Mouse (Mus musculus) ES-E14 (cell line): ENCODE measurements around the gene Mbd4. TPM values are rescaled to one million over a fixed set of nuclear protein-coding genes. Genes with fewer than 3 reads are reported as not detected.
"Not testable (repeated sequence)": the region's sequence is repeated elsewhere in the genome, so short reads cannot be mapped to it uniquely, and the experiment has no call there.

Experiments
- DNase-seq: peaks from one replicate; pipeline ENCODE4 v3.0.0-alpha.2; 2013; ENCODE audit warnings: low read depth, low spot score
- H3K27ac ChIP-seq: 2 replicates; pipeline ENCODE4 v1.5.1; 2012; ENCODE audit warnings: low read depth, mild to moderate bottlenecking, low read length, moderate library complexity, mixed read lengths; ENCODE audit not compliant: poor library complexity, insufficient read depth, severe bottlenecking
- H3K36me3 ChIP-seq: 2 replicates; pipeline ENCODE4 v1.6.1; 2012; ENCODE audit warnings: mild to moderate bottlenecking, low read length, moderate library complexity, mixed read lengths; ENCODE audit not compliant: control insufficient read depth, poor library complexity, insufficient read depth, severe bottlenecking
- H3K4me1 ChIP-seq, 2 experiments: fragments of 150-350 bp in 1 of 2; sonication (generic) in 1 of 2; 2 replicates each; pipeline ENCODE4 v1.6.1; 2012; ENCODE audit warnings: low read length in 2 of 2, mild to moderate bottlenecking in 1 of 2, mixed read lengths in 1 of 2; ENCODE audit not compliant: control insufficient read depth in 2 of 2, insufficient read depth in 2 of 2, poor library complexity in 1 of 2
- H3K4me3 ChIP-seq, 2 experiments: fragments of 150-350 bp in 1 of 2; sonication (generic) in 1 of 2; 2 replicates each; pipeline ENCODE4 v1.5.1; 2012; ENCODE audit warnings: low read length in 2 of 2, low read depth in 1 of 2, mild to moderate bottlenecking in 1 of 2, mixed read lengths in 1 of 2; ENCODE audit not compliant: insufficient read depth in 1 of 2, poor library complexity in 1 of 2, severe bottlenecking in 1 of 2
- H3K9ac ChIP-seq: 2 replicates; pipeline ENCODE4 v1.6.1; 2012; ENCODE audit warnings: low read depth, mild to moderate bottlenecking, low read length, mixed read lengths; ENCODE audit not compliant: poor library complexity, insufficient read depth, severe bottlenecking
- H3K9me3 ChIP-seq: fragments of 150-350 bp; sonication (generic); 2 replicates; pipeline ENCODE4 v1.6.1; 2012; ENCODE audit warnings: low read depth, mild to moderate bottlenecking, low read length; ENCODE audit not compliant: control insufficient read depth, insufficient read depth
- CHD2 ChIP-seq: IDR thresholded peaks from 2 replicates; pipeline ENCODE4 v1.6.1; 2014; ENCODE audit warnings: mild to moderate bottlenecking, low read depth, low read length, inconsistent platforms
- HCFC1 ChIP-seq: IDR thresholded peaks from 2 replicates; pipeline ENCODE4 v1.6.1; 2012; ENCODE audit warnings: low read length, inconsistent platforms, borderline replicate concordance; ENCODE audit not compliant: insufficient read depth
- MAFK ChIP-seq: IDR thresholded peaks from 2 replicates; pipeline ENCODE4 v1.6.1; 2014; ENCODE audit warnings: mild to moderate bottlenecking, low read depth, low read length, inconsistent platforms; ENCODE audit not compliant: insufficient read depth
- ZC3H11A ChIP-seq: IDR thresholded peaks from 2 replicates; pipeline ENCODE4 v1.6.1; 2012; ENCODE audit warnings: low read depth, mild to moderate bottlenecking, inconsistent platforms, low read length, borderline replicate concordance
- ZNF384 ChIP-seq: IDR thresholded peaks from 2 replicates; pipeline ENCODE4 v1.6.1; 2012; ENCODE audit warnings: low read depth, low read length, inconsistent platforms
- in situ Hi-C, 2 experiments: fragments of 600-800 bp; cut with MboI; formaldehyde crosslinking; loops; one replicate each; pipeline ENCODE4 v1.15.1; 2025; ENCODE audit warnings: low sequenced_read_pairs in 2 of 2, inconsistent platforms in 1 of 2; ENCODE audit not compliant: unreplicated experiment in 2 of 2
- total RNA-seq: library from RNA; depleted of rRNA; stranded (reverse); fragments of 300-350 nt; gene quantifications from 2 replicates; pipeline ENCODE4 v1.2.3, GENCODE M21; 2012

Mbd4 gene
- total RNA-seq, 1 experiment, result 15.1 TPM

DNA sequence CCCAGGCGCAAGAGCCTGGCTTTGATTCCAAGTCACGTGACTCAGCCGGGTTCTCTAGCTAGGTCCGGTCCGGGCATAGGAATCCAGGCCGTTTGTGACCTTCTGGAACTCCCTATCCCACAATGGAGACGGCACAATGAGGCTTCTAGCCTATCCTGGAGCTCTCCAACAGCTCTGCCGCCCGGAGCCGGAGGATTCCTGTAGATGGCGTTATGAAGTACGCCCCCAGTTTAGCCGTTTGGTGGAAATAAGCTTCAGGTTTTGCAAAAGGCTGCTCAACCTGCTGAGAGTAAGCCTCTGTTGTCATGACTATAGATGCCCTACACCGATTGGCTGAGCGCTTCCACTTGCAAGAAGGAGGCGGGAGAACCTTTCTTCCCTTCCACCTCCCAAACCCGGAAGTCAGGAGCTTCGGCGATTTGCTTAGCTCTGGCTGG lies 15.0 kb downstream of the Mbd4 start, which contains the start of gene Efcab12:
Efcab12 (minus strand) TSS at position 252 of the 437 bp plus-strand sequence.
- H3K4me3 ChIP-seq, result peak within 1 kb of the TSS; percentile 40 to 42
- peaks cover 0 to 7% of the 10 kb centered on the region in 2 experiments; a peak in 1 of 4 replicates for H3K4me1 ChIP-seq
- no peak within 1 kb of the TSS for H3K27ac ChIP-seq
- H3K9me3 ChIP-seq, result no peaks in the 10 kb centered on the region
- peak; percentile 9; the same call in 1 of the 2 replicates for TF ChIP-seq HCFC1
- no peak for TF ChIP-seq ZC3H11A
- in situ Hi-C loops, result no loop called here
- no peaks in the 10 kb centered on the region; the same call in none of the 2 replicates for H3K36me3 ChIP-seq
- H3K9ac ChIP-seq, result peak within 1 kb of the TSS; percentile 22; the same call in 1 of the 2 replicates
- DNase-seq, result peak; percentile 80

GRCm38 (mm10) chr6:115833861-115834260 lies 19.3 kb downstream of the Mbd4 start:
- DNase-seq, result no peak
- in situ Hi-C loops, result no loop called here

GRCm38 (mm10) chr6:115832152-115832850 lies 20.9 kb downstream of the Mbd4 start:
- no peak overlapping the region for H3K27ac ChIP-seq
- TF ChIP-seq ZNF384, result no peak
- no peak for TF ChIP-seq MAFK
- no peak for TF ChIP-seq HCFC1
- no peak for TF ChIP-seq ZC3H11A
- in situ Hi-C loops, result no loop called here
- no peak for DNase-seq
- H3K4me1 ChIP-seq, result peaks cover 0 to under 1% of the 10 kb centered on the region in 2 experiments; a peak in 1 of 4 replicates
- H3K9ac ChIP-seq, result no peak overlapping the region
- no peak overlapping the region for H3K4me3 ChIP-seq
- no peaks in the 10 kb centered on the region for H3K36me3 ChIP-seq
- no peaks in the 10 kb centered on the region for H3K9me3 ChIP-seq

More at GRCm38 (mm10) chr6:115833861-115834260, 19.3 kb downstream of the Mbd4 start:
- H3K36me3 ChIP-seq, result no peaks in the 10 kb centered on the region
- no peak overlapping the region for H3K9ac ChIP-seq
- H3K9me3 ChIP-seq, result no peaks in the 10 kb centered on the region
- H3K4me3 ChIP-seq, result no peak overlapping the region
- peaks cover 0 to 7% of the 10 kb centered on the region in 2 experiments; a peak in 1 of 4 replicates for H3K4me1 ChIP-seq
- TF ChIP-seq ZC3H11A (no peak), CHD2 (no peak), MAFK (no peak), HCFC1 (no peak), ZNF384 (no peak)
- no peak overlapping the region for H3K27ac ChIP-seq

DNA sequence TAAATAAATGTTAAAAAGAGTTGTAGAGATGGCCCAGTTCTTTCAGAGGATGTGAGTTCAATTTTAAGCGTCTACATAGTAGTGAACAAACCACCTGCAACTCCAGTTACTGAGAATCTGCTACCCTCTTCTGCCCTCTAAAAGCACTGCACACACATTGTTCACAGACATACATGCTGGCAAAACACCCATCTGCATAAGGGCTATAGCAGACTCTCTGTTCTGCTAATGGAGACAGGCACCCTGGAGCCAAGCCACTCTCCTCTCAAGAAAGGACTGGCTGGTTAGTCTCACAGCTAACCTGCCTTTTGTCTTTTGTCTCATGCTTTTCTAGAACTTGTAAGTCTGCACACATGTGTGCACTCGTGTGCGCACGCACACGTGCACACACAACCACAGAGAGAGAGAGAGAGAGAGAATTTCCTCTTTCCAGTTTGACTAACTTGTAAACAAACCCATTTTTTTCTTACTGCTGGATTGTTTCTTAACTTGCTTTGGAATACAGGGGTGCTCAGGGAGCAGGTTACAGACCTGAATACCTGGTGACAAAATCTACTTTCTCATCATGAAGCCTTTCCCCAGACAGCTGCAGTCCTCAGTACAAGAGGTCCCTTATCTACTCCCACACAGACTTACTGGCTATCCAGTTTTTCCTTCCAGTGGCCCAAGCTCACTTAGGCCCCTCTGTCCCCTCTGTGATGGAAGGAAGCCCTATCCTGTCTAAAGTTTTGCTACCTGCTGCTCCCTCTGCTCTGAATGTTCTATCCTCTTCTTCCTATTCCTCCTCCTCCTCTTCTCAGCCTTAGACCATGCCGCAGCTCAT lies 22.2 kb downstream of the Mbd4 start:
- TF ChIP-seq CHD2 (no peak), ZC3H11A (no peak), MAFK (no peak), ZNF384 (no peak), HCFC1 (no peak)
- no peak overlapping the region for H3K9ac ChIP-seq

GRCm38 (mm10) chr6:115823850-115824464 lies 29.2 kb downstream of the Mbd4 start:
- H3K36me3 ChIP-seq, H3K4me1 ChIP-seq, H3K9ac ChIP-seq, H3K4me3 ChIP-seq, H3K27ac ChIP-seq, H3K9me3 ChIP-seq, in situ Hi-C loops: not testable (repeated sequence)
- DNase-seq, result peak; percentile 43

More for the DNA sequence above, 22.2 kb downstream of the Mbd4 start:
- no peaks in the 10 kb centered on the region for H3K9me3 ChIP-seq
- no peaks in the 10 kb centered on the region for H3K36me3 ChIP-seq
- H3K4me3 ChIP-seq, result no peak overlapping the region
- no peak overlapping the region for H3K27ac ChIP-seq
- DNase-seq, result no peak
- H3K4me1 ChIP-seq, result no peaks in the 10 kb centered on the region
- in situ Hi-C loops, result no loop called here
